Mouse (Mus musculus) heart, postnatal 25 days (tissue): ENCODE measurements at regions not wholly inside any gene's neighbourhood (a gene's known extent, or its start where the extent isn't known, plus 50 kb on each side); places are given as distances from the start of the nearest gene placed in this dataset.

ENCODE experiments used
- DNase-seq: peaks from one replicate; pipeline ENCODE4 v3.0.0; 2022; ENCODE audit warnings: low spot score
- intact Hi-C: fragments of 180-260 bp; cut with DNase I; formaldehyde crosslinking; loops from one replicate; pipeline ENCODE4 v1.15.1; 2025

DNA sequence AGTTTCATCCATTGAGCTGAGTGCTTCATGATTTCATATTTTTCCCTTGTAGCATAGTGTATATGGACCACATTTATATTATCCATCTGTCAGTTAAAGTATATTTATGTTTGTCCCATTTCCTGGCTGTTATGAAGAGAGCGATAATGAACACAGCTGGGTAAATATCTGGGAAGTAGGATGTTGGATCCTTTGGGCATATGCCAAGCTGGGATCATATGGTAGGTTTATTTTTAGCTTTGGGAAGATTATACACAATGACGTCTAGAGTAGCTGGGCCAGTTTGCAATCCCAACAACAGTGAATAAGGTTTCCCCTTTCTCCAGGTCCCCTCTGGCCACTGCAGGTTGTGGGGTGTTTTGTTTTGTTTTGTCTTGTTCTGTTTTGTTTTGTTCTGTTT, 164.5 kb downstream of the Gm765 start:
- intact Hi-C loops: no loop called here
- no peak for DNase-seq

DNA sequence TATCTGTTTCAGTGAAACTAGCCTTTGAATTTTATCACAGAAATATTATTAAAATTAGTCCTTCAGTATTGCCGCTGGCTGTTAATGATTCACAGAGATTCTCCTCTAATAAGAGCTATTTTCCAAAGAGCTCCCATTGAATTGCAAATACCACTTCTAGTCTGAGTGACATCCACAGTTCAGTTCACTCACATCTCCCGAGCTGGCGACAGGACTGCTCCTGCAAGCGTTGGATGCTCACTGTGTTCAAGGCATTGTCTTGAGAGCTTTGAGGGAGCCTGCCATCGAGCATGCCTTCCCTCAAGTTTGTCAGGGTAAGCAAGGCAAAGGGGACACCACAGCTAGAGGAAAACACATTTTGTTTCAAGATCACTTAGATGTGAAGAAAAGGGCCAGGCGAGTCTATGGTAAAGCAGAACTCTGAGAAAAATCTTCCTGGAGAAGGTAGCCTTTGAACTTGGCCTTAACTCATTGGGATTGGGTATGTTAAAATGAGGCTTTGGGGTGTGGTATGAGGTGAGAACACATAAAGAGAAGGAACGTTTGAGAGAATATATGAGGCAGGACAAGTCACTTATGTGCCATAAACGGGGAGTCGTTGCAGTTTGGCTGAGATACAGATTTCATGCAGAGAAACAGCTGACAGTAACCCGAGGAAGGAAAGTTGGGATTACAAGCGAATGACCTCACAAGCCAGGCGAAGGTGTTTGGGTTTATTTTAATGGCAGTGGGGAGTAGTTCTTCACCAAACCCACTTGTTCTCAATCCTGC, 193.3 kb downstream of the Gm765 start:
- intact Hi-C loops: no loop called here
- no peak for DNase-seq

DNA sequence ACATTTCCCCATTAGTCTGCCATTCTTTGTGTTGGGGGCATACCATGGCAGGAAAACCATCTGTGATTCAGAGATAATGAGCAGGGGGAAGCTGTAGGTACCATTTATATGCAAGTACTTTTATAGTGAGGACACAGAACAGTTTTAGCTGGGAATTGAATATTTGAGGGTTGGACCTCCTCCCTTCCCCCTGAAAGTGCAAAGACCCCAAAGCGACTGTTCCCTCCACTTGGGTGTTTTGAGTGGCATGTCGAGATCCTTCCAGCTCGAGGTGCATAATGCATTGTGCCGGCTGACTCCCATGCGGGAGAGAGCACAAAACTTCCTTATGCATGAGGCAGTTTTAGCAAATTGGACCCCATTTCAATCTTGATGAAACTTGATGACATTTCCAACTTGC, 194.7 kb downstream of the Gm765 start:
- no peak for DNase-seq
- intact Hi-C loops: no loop called here

DNA sequence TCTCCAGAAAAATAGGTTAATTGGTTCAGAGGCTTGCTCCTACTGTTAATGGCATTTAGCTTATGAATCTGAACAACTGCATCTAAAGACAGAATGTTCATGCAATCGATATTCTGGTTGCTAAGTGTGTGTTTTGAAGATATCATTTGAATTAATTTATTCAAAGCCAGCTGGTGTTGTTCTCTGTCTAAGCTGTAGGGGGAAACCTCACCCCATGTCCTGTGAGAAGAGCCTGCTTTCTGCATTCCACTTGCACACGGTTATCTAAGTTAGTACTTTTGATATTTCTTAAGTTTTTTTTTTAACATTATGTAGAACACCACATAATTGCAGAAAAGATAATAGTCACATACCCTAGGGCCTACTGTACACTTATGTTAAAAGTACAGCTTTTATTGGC, 209.6 kb downstream of the Gm765 start:
- intact Hi-C loops: no loop called here
- DNase-seq: no peak

DNA sequence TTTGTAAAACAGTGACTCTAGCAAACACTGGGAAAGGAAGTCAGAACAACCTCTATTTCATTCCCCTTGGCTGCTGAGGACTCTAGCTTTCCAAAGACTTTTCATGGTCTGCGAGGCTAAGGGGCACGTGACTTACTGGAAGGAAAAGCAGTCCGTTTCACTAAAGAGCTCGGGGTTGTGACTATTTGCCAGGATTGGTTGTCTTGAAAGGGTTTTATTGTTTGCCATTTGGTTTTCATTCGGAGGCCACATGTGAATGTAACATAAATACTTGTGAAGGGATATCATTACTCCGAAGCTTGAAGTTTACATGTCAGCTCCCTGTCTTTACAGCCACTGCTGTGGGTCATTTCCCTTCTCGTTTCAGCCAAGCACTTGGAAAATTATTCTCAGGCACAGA, 217.1 kb downstream of the Gm765 start:
- intact Hi-C loops: no loop called here
- DNase-seq: no peak

DNA sequence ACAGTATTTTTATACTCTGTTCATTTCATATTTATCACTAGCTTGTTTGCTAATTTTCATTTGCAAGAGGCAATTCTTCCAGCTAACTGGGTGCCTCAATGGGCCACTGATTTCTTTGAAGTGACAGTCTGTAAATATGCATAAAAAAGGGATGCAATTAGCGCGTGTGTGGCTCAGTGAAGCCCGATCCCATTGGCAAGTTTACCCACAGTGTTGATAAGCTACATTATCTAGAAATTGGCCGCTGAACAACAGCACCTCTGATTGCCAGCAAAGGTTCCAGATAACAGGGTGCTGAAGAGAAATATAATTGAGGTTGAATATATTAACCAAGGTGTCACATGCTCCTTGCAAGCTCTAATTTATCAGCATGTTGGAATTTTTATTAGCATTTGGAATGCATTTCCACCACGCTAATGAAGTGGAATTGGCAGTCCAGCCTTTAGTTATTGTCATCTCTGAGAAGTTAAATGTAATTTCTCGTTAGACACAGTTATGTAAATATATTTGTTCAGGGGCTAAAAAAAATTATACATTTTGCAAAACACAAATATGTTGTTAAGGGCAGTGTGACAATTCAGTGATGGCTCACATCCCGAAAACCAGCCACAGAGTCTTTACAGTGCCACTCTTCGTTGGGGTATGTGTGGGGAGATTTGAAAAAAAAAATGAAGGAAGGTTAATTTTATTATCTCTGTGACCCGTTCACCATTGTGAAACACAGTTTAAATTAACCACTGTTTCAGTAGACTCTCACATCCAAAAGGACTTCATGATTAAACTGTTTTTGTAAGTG, 224.0 kb downstream of the Gm765 start:
- DNase-seq: no peak
- intact Hi-C loops: no loop called here

DNA sequence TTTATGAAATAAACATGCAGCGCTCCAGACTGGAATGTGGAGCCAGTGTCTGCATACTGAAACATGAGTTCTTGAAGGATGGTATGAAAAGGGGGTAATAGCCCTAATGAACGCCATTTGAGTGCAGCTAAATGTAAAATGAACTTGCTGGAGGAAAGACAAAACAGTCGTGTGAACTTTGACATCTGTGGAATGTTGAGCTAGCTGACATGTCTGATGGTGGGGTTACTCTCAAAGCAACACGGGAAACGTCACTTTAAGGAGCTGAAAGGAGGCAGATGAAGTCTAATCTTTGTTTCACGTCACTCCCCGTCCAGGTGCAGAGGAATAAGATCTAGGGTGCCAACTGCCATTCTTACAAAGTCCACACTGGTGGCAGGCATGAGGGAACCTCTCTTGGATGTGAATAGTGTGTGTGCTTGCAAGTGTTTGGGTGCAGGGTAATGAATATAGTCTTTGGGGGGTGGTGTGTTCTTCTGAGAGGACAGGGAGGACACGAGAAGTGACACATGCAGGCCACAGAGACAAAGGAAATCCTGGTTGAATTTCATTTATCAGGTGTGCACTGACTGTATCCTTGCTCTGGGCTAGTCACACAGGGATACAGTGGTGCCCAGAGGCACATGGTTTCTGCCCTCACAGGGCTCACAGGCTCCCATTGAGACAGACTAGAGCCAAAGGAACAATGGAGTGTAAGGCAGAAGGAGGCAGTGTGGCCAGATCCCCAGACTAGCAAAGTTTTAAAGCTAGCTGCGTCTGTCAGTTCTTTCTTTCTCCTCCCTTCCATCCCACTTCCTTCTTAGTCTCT, 228.0 kb downstream of the Gm765 start:
- no peak for DNase-seq
- intact Hi-C loops: no loop called here

DNA sequence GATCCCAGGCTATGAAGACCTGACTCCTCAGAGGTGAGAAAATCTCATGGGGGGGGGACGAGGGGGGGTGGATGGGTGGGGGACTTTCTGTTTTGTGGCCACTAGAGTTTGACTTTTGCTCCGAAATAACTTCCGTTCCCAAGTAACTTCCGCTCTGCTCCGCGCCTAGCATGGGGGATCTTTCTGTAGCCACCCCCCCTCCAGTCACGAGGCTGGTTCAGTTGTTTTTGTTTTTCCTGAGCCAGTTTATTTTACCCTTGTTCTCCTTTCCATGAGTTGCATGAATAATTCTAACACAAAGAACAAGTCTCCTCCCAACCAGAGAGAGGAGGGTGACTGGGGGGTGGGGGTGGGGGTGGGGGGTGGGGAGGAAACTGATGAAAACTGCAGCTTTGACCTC, 228.8 kb downstream of the Gm765 start:
- no peak for DNase-seq
- intact Hi-C loops: no loop called here

DNA sequence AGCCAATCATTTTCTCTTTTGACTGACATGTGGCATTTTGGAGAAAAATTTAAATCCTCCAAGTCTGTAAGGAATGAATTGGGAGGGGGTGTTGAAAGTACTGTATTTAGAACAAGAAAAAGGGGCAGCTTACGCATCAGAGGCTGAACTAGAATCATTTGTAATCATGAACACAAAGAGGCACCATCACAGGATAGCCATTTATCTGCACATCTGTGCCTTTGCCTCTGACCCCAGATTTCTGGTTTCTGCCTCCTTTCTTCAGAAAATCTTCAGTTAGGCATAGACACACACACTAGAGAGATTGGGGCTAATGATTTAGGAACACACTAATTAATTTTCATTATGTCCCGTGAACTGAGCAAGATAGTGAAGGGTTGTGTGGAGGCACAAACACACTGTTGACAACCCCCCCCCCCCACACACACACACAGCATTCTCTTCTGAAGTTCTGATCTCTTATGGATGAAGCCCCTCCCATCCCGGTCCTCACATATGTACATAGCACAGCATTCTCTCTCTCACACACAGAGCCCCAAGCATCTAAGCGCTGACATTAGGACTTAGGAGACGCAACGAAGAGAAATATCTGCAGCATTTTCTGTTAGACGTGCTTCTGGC, 229.9 kb downstream of the Gm765 start:
- intact Hi-C loops: no loop called here

DNA sequence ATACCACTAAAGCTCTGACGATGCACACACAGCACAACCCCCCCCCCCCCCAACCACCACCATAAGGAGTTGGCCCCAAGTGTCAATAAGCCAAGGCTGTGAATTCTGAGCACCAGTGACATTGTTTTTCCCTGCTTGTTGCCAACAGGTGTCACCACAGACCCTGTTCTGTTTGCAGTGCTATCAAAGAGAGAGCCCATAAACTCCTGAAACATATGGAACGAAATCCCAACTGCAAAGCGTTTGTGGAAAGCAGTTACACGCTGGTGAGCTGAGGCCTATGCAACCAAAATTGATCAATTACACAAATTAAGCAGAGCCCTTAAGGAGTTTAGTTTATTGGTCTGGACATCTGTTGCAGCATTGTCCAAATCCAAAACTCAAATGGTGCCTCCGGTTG, 235.4 kb downstream of the Gm765 start:
- no peak for DNase-seq
- intact Hi-C loops: loop anchor here (5.0 to 10.0 kb wide), 2 partner anchors 168 to 1495 kb away; no protein-coding TSS in a partner anchor

More for the DNA sequence above, 229.9 kb downstream of the Gm765 start:
- no peak for DNase-seq

DNA sequence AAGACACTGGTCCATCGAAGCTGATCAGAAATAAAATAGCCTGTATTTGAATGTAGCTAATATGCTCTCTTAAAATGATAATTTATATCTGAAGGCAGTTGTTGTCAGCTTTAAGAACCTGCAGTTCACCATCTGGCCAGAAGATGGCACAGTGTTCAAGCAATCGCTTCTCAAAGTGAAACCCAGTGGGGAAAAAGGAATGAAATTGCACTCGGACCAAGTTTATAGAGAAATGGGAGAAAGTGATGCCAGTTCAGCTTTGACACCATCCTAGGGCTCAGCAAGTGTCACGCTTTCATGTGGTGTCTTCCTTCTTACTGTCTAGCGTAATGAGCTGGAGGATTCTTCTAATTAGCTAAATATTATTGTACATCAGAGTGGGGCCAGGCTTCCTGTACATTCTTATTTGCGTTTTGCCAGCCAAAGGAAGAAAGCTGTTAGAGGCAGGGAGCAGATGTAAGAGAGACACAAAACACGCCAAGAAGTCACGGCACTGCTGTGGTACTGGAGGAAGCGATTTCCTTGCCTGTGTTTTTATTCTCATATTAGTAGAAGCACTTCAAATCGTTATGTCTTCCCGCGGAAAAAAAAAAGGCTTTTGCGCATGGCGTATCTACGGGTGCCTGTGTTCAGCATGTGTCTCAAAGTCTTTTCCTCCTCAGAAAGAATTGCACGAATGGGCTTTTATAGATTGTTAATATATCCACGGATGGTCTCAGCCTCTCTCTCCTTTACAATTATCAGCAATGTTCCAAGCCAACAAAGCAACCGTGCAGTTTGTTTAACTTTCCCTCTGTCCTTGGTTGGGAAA, 237.1 kb downstream of the Gm765 start:
- intact Hi-C loops: loop anchor here (2.0 to 10.0 kb wide), 3 partner anchors 169 to 1497 kb away; no protein-coding TSS in a partner anchor
- DNase-seq: peak; percentile 14

DNA sequence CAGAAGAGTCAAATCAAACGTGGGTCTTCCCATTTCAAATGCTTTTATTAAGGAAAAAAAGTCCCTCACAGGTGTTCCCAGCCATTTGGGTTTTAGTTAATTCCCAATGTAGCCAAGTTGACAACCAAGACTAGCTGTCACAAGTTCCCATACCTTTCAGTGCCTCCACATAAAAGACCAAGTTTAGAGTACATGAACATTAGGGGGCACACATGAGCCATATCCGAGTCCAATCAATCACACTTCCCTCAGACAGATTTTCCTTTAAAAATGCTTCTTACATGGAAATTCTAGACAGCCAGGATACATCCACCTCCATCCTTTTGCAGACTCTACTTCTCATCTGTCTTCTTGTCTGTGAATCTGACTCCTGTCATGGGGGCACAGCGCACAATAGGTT, 238.1 kb downstream of the Gm765 start:
- no peak for DNase-seq
- intact Hi-C loops: loop anchor here (2.0 to 10.0 kb wide), 3 partner anchors 170 to 342 kb away; no protein-coding TSS in a partner anchor

DNA sequence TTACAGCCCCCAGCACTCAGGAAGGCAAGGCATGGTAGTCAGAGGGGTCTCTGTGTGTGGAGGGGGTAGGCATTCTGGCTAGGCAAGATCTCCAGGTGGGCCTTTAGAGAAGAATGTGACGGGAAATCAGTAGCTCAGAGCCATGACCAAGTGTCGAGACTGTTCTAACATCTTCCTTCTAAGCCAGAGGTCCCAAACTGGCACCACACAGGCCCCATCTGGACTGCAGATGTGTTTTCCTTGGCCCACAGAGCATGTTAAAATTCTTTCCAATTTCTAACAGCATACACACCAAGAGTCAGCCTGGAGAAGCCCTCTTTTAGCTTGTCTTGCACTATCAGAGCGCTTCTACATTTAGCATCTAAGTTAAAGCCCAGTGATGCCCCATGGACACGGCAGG, 241.5 kb downstream of the Gm765 start:
- intact Hi-C loops: loop anchor here (5.0 to 10.0 kb wide), 2 partner anchors 174 to 339 kb away; no protein-coding TSS in a partner anchor
- DNase-seq: no peak

DNA sequence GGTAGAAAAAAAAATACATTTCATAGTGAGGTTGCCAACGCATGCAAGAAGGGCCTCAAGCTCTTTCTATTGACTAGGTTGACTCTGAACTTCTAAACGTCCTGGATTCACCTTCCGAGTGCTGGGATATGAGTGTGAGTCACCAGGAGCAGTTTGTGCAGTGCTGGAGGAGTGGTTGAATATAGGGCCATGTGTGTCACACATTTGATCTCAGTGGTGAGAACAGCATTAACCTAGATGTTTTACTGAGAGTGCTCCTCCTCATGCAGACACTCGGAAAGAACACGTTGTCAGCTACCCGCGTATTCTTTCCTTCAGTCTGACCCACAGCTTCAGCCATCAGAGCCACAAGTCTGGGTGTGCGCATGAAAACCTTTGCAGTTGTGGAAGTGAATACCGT, 243.4 kb downstream of the Gm765 start:
- intact Hi-C loops: no loop called here

DNA sequence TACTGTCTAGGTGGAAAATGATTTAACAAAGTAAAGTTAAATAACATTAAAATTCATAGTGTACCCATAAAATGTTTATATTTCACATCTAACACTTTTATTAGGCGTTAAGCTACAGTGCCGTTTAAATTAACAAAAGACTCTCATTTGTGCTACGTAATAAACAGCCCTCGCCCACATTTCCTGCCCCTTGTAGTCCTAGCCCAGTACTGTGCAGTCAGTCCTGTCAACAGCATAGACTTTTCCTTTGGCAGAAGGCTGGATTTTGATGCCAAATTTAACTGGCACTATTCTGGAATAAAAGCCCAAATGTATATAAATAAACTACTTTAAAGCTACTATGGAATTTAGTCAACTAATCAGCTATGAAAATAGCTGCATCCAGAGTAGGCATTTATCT, 247.3 kb downstream of the Gm765 start:
- DNase-seq: no peak

More for the DNA sequence above, 243.4 kb downstream of the Gm765 start:
- DNase-seq: no peak

DNA sequence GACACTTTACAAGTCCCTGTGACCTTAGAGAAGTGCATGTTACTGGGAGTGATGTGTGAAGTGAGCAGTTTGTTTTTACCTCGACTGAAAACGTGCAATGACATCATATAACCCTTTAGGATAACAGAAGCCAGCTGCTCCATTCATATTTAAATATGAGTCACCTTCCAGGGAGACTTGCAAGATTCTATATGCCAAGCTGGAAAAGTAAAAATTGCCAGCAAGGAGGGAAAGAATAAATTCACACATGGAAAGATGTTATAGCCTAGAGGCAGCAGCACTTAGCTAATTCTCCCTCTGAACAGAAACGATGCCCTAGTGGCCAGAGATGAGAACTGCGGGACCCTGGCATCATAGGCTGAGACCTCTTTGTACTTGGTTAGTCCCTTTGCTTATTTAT, 253.4 kb downstream of the Gm765 start:
- DNase-seq: no peak

More for the DNA sequence above, 247.3 kb downstream of the Gm765 start:
- intact Hi-C loops: no loop called here

DNA sequence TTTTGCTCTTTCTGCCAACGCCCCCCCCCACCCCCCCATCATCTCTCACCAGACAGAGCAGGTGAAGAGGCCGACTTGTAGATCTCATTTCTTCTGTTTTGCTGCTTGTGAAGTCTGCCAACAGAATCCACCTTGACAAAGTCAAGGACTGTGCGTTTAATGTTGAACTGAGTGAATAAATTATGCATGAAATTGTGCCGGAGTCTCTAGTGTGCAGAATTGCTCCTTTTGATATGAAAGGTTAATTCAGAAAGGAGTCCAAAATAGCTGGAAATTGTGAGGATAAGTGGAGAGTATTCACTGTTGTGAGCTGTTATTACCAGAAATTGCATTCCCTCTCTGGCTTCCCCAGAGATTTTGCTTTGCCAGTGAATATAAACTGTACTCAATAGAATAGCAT, 262.5 kb downstream of the Gm765 start:
- DNase-seq: no peak
- intact Hi-C loops: no loop called here

More for the DNA sequence above, 253.4 kb downstream of the Gm765 start:
- intact Hi-C loops: no loop called here
